Mouse (Mus musculus): ENCODE data around the gene Rbbp9. TPM values are rescaled to one million over a fixed set of nuclear protein-coding genes. Genes with fewer than 3 reads are reported as not detected.
"Not testable (repeated sequence)": the region's sequence is repeated elsewhere in the genome, so short reads cannot be mapped to it uniquely, and the experiment has no call there.

The Rbbp9 gene
- 67.1 and 84.7 TPM in 2 replicates for polyA plus RNA-seq (2014; fragmentation: Nextera tagmentation; extraction: Ambion mirVana)

- Histone ChIP-seq H3K27ac (ENCODE audit: low read depth, low read length) (peak within 1 kb of the TSS; percentile 63; the same call in 1 of the 2 replicates), H3K4me2 (replicated peaks; ENCODE audit: low read depth, low read length) (peak within 1 kb of the TSS; percentile 50), H3K9me3 (ENCODE audit: control insufficient read depth, low read length) (no peaks in the 10 kb centered on the region), H3K4me1 (ENCODE audit: control insufficient read depth, insufficient read depth, low read length) (peaks cover 8% of the 10 kb centered on the region; the same call in 1 of the 2 replicates), H3K36me3 (ENCODE audit: control insufficient read depth, insufficient read depth, low read length) (peaks cover 14% of the 10 kb centered on the region; the same call in 1 of the 2 replicates), H3K9ac (ENCODE audit: low read depth, low read length) (peak within 1 kb of the TSS; percentile 79), H3K4me3 (ENCODE audit: low read length) (peak within 1 kb of the TSS; percentile 70), H3K27me3 (ENCODE audit: control insufficient read depth, insufficient read depth, low read length) (no peaks in the 10 kb centered on the region)
- under 1% methylated on average over 17 of the region's 17 CpGs for WGBS
- peak; percentile 95 for ATAC-seq (ENCODE audit: low FRiP score, low TSS enrichment)
Measured at GRCm38 (mm10) chr2:144550529-144550928, at the start of gene Rbbp9. Gene Rbbp9 (minus strand): TSS chr2:144550869.

GRCm38 (mm10) chr2:144599831-144600687 lies 49.4 kb upstream of the Rbbp9 start, which contains the start of gene Dtd1:
Gene Dtd1 (plus strand): TSS chr2:144599897.
- peak within 1 kb of the TSS; percentile 67 for H3K4me2 ChIP-seq (replicated peaks; ENCODE audit: low read depth, low read length)
- no peaks in the 10 kb centered on the region for H3K27me3 ChIP-seq (ENCODE audit: control insufficient read depth, insufficient read depth, low read length)
- peak within 1 kb of the TSS; percentile 38; the same call in 1 of the 2 replicates for H3K27ac ChIP-seq (ENCODE audit: low read depth, low read length)
- ATAC-seq (ENCODE audit: low FRiP score, low TSS enrichment), result peak; percentile 98
- WGBS, result 3% methylated on average over 50 of the region's 50 CpGs
- H3K9ac ChIP-seq (ENCODE audit: low read depth, low read length), result peak within 1 kb of the TSS; percentile 82
- peaks cover 4% of the 10 kb centered on the region for H3K36me3 ChIP-seq (ENCODE audit: control insufficient read depth, insufficient read depth, low read length)
- no peaks in the 10 kb centered on the region for H3K4me1 ChIP-seq (ENCODE audit: control insufficient read depth, insufficient read depth, low read length)
- H3K4me3 ChIP-seq (ENCODE audit: low read length), result peak within 1 kb of the TSS; percentile 67
- no peaks in the 10 kb centered on the region for H3K9me3 ChIP-seq (ENCODE audit: control insufficient read depth, low read length)

GRCm38 (mm10) chr2:144598006-144598405 lies 47.3 kb upstream of the Rbbp9 start:
- WGBS, result 78% methylated on average over 2 of the region's 2 CpGs
- Histone ChIP-seq H3K27ac (ENCODE audit: low read depth, low read length) (no peak overlapping the region), H3K4me3 (ENCODE audit: low read length) (no peak overlapping the region), H3K27me3 (ENCODE audit: control insufficient read depth, insufficient read depth, low read length) (no peaks in the 10 kb centered on the region), H3K9ac (ENCODE audit: low read depth, low read length) (no peak overlapping the region), H3K9me3 (ENCODE audit: control insufficient read depth, low read length) (no peaks in the 10 kb centered on the region), H3K36me3 (ENCODE audit: control insufficient read depth, insufficient read depth, low read length) (peaks cover 4% of the 10 kb centered on the region), H3K4me2 (replicated peaks; ENCODE audit: low read depth, low read length) (no peak overlapping the region), H3K4me1 (ENCODE audit: control insufficient read depth, insufficient read depth, low read length) (no peaks in the 10 kb centered on the region)
- ATAC-seq (ENCODE audit: low FRiP score, low TSS enrichment), result no peak

GRCm38 (mm10) chr2:144593951-144594651 lies 43.4 kb upstream of the Rbbp9 start, which contains the start of gene Smim26:
Gene Smim26 (plus strand): TSS chr2:144594054.
- Histone ChIP-seq H3K27ac (ENCODE audit: low read depth, low read length) (no peak within 1 kb of the TSS), H3K27me3 (ENCODE audit: control insufficient read depth, insufficient read depth, low read length) (no peaks in the 10 kb centered on the region), H3K4me1 (ENCODE audit: control insufficient read depth, insufficient read depth, low read length) (no peaks in the 10 kb centered on the region), H3K4me3 (ENCODE audit: low read length) (peak within 1 kb of the TSS; percentile 72), H3K9ac (ENCODE audit: low read depth, low read length) (peak within 1 kb of the TSS; percentile 72), H3K9me3 (ENCODE audit: control insufficient read depth, low read length) (no peaks in the 10 kb centered on the region), H3K4me2 (replicated peaks; ENCODE audit: low read depth, low read length) (peak within 1 kb of the TSS; percentile 71), H3K36me3 (ENCODE audit: control insufficient read depth, insufficient read depth, low read length) (peaks cover 6% of the 10 kb centered on the region)
- peak; percentile 96 for ATAC-seq (ENCODE audit: low FRiP score, low TSS enrichment)
- WGBS, result 2% methylated on average over 31 of the region's 31 CpGs

- not testable (repeated sequence) for H3K9ac ChIP-seq (ENCODE audit: low read depth, low read length); H3K4me3 ChIP-seq (ENCODE audit: low read length); H3K4me1 ChIP-seq (ENCODE audit: control insufficient read depth, insufficient read depth, low read length); H3K9me3 ChIP-seq (ENCODE audit: control insufficient read depth, low read length); H3K27me3 ChIP-seq (ENCODE audit: control insufficient read depth, insufficient read depth, low read length); ATAC-seq (ENCODE audit: low FRiP score, low TSS enrichment); H3K27ac ChIP-seq (ENCODE audit: low read depth, low read length); H3K4me2 ChIP-seq (replicated peaks; ENCODE audit: low read depth, low read length)
- WGBS, result 69% methylated on average over 8 of the region's 8 CpGs
- H3K36me3 ChIP-seq (ENCODE audit: control insufficient read depth, insufficient read depth, low read length), result peaks cover 16% of the 10 kb centered on the region
Measured at GRCm38 (mm10) chr2:144593036-144593435, 42.4 kb upstream of the Rbbp9 start.

- H3K9me3 ChIP-seq (ENCODE audit: control insufficient read depth, low read length), result no peaks in the 10 kb centered on the region
- peaks cover 52% of the 10 kb centered on the region for H3K36me3 ChIP-seq (ENCODE audit: control insufficient read depth, insufficient read depth, low read length)
- no peak overlapping the region for H3K4me3 ChIP-seq (ENCODE audit: low read length)
- H3K27ac ChIP-seq (ENCODE audit: low read depth, low read length), result no peak overlapping the region
- 74% methylated on average over 4 of the region's 4 CpGs for WGBS
- no peaks in the 10 kb centered on the region for H3K4me1 ChIP-seq (ENCODE audit: control insufficient read depth, insufficient read depth, low read length)
- no peaks in the 10 kb centered on the region for H3K27me3 ChIP-seq (ENCODE audit: control insufficient read depth, insufficient read depth, low read length)
- no peak overlapping the region for H3K4me2 ChIP-seq (replicated peaks; ENCODE audit: low read depth, low read length)
- ATAC-seq (ENCODE audit: low FRiP score, low TSS enrichment), result no peak
- H3K9ac ChIP-seq (ENCODE audit: low read depth, low read length), result no peak overlapping the region
Measured at GRCm38 (mm10) chr2:144588723-144589122, 38.1 kb upstream of the Rbbp9 start.

GRCm38 (mm10) chr2:144555820-144556552 lies 5.3 kb upstream of the Rbbp9 start, which contains the start of gene Sec23b:
Gene Sec23b (plus strand): TSS chr2:144556229.
- H3K36me3 ChIP-seq (ENCODE audit: control insufficient read depth, insufficient read depth, low read length), result peaks cover 6% of the 10 kb centered on the region; the same call in 1 of the 2 replicates
- under 1% methylated on average over 44 of the region's 44 CpGs for WGBS
- no peaks in the 10 kb centered on the region for H3K27me3 ChIP-seq (ENCODE audit: control insufficient read depth, insufficient read depth, low read length)
- H3K27ac ChIP-seq (ENCODE audit: low read depth, low read length), result peak within 1 kb of the TSS; percentile 93
- ATAC-seq (ENCODE audit: low FRiP score, low TSS enrichment), result peak; percentile 98
- peak within 1 kb of the TSS; percentile 78 for H3K9ac ChIP-seq (ENCODE audit: low read depth, low read length)
- no peaks in the 10 kb centered on the region for H3K9me3 ChIP-seq (ENCODE audit: control insufficient read depth, low read length)
- peaks cover 10% of the 10 kb centered on the region for H3K4me1 ChIP-seq (ENCODE audit: control insufficient read depth, insufficient read depth, low read length)
- peak within 1 kb of the TSS; percentile 71 for H3K4me2 ChIP-seq (replicated peaks; ENCODE audit: low read depth, low read length)
- H3K4me3 ChIP-seq (ENCODE audit: low read length), result peak within 1 kb of the TSS; percentile 85

- H3K9ac ChIP-seq (ENCODE audit: low read depth, low read length), result peak overlapping the region; percentile 78
- peak overlapping the region; percentile 93 for H3K27ac ChIP-seq (ENCODE audit: low read depth, low read length)
- 3% methylated on average over 14 of the region's 14 CpGs for WGBS
- no peaks in the 10 kb centered on the region for H3K27me3 ChIP-seq (ENCODE audit: control insufficient read depth, insufficient read depth, low read length)
- peak overlapping the region; percentile 43 for H3K4me2 ChIP-seq (replicated peaks; ENCODE audit: low read depth, low read length)
- no peak for ATAC-seq (ENCODE audit: low FRiP score, low TSS enrichment)
- H3K4me3 ChIP-seq (ENCODE audit: low read length), result peak overlapping the region; percentile 85
- H3K36me3 ChIP-seq (ENCODE audit: control insufficient read depth, insufficient read depth, low read length), result peaks cover 6% of the 10 kb centered on the region; the same call in 1 of the 2 replicates
- H3K9me3 ChIP-seq (ENCODE audit: control insufficient read depth, low read length), result no peaks in the 10 kb centered on the region
- peaks cover 10% of the 10 kb centered on the region for H3K4me1 ChIP-seq (ENCODE audit: control insufficient read depth, insufficient read depth, low read length)
Measured at GRCm38 (mm10) chr2:144555286-144555819, 4.7 kb upstream of the Rbbp9 start.
